Mouse (Mus musculus) ovary, adult 10 weeks (tissue): ENCODE results near the gene Col1a2. TPM values are rescaled to one million over a fixed set of nuclear protein-coding genes. Genes with fewer than 3 reads are reported as not detected.

ENCODE experiments used
- polyA plus RNA-seq: library from polyadenylated mRNA; stranded (reverse); fragments of 350-450 nt; fragmentation: Illumina TruSeq; extraction: RNeasy Lipid Tissue Mini Kit (QIAGEN cat#74804); gene quantifications from one replicate; pipeline ENCODE4 v1.2.3, GENCODE M21; 2014

Col1a2 gene
- polyA plus RNA-seq, result 293 TPM

GRCm38 (mm10) chr6:4504603-4505131, at the start of gene Col1a2:
TSS of gene Col1a2 (plus strand) at chr6:4504814.

Other genes starting within 250 kb of the Col1a2 start
- 125 TPM for gene Casd1, start 96.0 kb downstream of the Col1a2 start, polyA plus RNA-seq
- gene Sgce, start 242.4 kb downstream of the Col1a2 start, polyA plus RNA-seq, result 160 TPM
- 105 TPM for gene Peg10, start 242.5 kb downstream of the Col1a2 start, polyA plus RNA-seq